Mouse (Mus musculus) duodenum, adult 2 months (tissue): ENCODE measurements around the gene Ccdc93. TPM values are rescaled to one million over a fixed set of nuclear protein-coding genes. Genes with fewer than 3 reads are reported as not detected.

Experiments used
- polyA plus RNA-seq: library from polyadenylated mRNA; depleted of rRNA; stranded (reverse); fragments of >200 nt; gene quantifications from 2 replicates; pipeline ENCODE4 v1.2.3, GENCODE M21; 2012; ENCODE audit warnings: low replicate concordance; rRNA removed

Ccdc93 gene
- 2.5 TPM in 2 replicates for polyA plus RNA-seq

GRCm38 (mm10) chr1:121430938-121431928 lies at the start of gene Ccdc93:
Ccdc93 (plus strand) TSS chr1:121431049.

GRCm38 (mm10) chr1:121528399-121528720 lies 97.5 kb downstream of the Ccdc93 start, which contains the start of gene Htr5b:
Htr5b (minus strand) TSS chr1:121528465.

Other genes with a start within 250 kb of the Ccdc93 start
- 7.0 and 7.7 TPM in 2 replicates for gene Insig2, start 98.5 kb upstream of the Ccdc93 start, polyA plus RNA-seq
- not detected in 2 replicates for gene Htr5b, start 97.4 kb downstream of the Ccdc93 start, polyA plus RNA-seq
- gene Ddx18, start 136.9 kb downstream of the Ccdc93 start, polyA plus RNA-seq, result 10.1 and 10.4 TPM in 2 replicates